Mouse (Mus musculus): Measurements from ENCODE around the gene Eng. TPM values are rescaled to one million over a fixed set of nuclear protein-coding genes. Genes with fewer than 3 reads are reported as not detected.
A peak's percentile ranks its signal among the peaks of the same experiment; 100 is the strongest.

The Eng gene
- polyA plus RNA-seq, 1 experiment from 2014 or later: 29.0 TPM

DNA sequence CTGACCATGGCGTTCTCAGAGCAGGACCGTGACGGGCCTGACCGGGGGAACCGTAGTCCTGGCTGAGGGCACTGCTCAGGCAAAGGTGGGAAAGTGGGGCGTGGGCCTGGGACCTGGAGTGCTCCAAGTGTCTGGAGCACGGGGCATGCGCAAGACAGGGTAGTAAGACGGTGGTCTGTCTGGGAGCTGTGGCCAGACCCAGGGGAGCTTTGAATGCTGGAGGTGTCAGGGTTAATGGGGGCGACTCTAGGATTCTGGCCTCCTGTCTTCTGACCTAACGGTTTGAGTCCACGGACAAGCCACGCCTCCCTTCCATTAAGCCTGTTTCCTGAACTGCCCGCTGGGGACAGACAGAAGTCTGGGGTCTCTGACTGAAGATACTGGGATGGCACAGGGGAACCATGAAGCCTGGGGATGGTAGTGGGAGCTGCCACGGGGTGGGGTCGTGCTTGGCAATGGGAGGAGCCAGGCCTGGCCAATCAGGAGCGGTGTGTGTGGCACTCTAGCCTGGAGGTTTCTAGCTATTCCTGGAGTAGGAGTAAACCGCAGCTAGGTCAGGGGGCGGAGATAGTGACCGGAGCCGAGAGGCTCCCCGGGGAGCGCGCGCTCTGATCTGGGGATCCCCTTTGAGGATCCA lies 38.1 kb upstream of the Eng start:
- peak; percentile 22; the same call in 1 of the 2 replicates for ATAC-seq (ENCODE audit: low FRiP score)

DNA sequence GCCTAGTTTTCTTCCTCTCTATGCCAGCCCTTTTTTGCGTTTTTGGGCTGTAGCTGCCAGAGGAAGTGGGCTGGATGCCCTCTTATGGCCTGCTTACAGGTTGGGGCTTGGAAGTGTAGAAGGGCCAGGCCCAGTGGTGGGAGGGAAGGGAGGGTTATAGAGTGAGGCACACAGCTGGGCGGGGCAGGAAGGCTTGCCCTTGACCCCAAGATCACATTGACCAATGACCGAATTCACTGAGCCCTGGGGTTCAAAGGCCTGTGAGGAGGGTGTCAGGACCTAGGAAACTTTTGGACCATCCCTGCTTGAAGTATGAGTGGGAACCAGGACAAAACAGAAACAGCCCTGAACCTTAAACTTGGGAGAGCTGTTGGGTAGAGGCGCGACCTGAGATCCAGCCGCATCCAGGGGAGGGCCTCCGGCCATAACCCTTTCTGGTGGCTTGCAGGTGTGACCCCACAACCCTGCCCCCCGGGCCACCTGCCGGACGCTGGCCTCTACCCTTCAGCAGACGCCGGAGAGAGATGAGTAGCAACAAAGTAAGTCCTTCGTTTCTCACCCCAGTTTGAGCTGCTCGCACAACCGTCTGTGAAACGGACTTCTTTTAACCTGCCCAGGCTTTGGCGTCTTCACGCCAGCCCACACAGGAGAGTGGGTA lies 37.5 kb upstream of the Eng start:
- 39% methylated on average over 18 of the region's 18 CpGs for WGBS

More for the DNA sequence above, 38.1 kb upstream of the Eng start:
- H3K4me2 ChIP-seq: peak overlapping the region; percentile 89
- H3K27me3 ChIP-seq: peaks cover 19% of the 10 kb centered on the region; the same call in 1 of the 2 replicates
- no peak overlapping the region for H3K27ac ChIP-seq
- H3K4me3 ChIP-seq: peak overlapping the region; percentile 76
- H3K36me3 ChIP-seq: peaks cover 6% of the 10 kb centered on the region
- 10% methylated on average over 25 of the region's 25 CpGs for WGBS
- peak overlapping the region; percentile 46; the same call in 1 of the 2 replicates for H3K9ac ChIP-seq
- H3K9me3 ChIP-seq: no peaks in the 10 kb centered on the region
- peaks cover 34% of the 10 kb centered on the region for H3K4me1 ChIP-seq (replicated peaks)

DNA sequence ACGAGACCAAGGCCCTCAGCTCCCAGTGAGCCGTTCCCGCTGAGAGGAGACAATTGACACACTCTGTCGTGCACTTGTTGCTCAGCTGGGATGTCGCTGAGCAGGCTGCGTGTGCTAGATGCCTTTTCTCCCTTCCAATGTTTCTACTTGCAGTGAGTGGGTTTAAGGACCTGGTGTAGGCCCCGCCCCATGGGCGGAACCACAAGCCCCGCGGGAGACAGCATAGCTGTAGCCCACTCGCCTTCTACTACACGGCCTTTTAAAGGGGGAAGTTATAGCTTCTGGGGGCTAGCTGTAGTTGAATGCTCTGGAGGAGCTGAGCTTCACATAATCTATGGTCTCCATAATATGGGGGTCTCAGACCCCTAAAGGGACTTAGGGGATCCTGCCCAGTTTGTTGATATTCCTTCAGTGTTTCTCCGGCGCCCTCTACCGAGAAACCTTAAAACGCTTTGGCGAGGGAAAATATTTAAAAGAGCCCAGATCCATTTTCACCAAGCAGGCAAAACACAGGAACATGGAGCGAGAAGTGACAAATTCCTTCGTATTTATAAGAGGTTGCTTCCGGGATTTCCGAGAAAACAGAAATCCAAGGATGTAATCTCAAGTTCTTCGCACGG lies 35.7 kb upstream of the Eng start:
- Histone ChIP-seq H3K27me3 (peaks cover 17% of the 10 kb centered on the region; the same call in 1 of the 2 replicates), H3K27ac (no peak overlapping the region), H3K9ac (no peak overlapping the region), H3K36me3 (peaks cover 20% of the 10 kb centered on the region), H3K4me1 (replicated peaks) (peaks cover 34% of the 10 kb centered on the region), H3K4me2 (peak overlapping the region; percentile 43), H3K9me3 (no peaks in the 10 kb centered on the region), H3K4me3 (peak overlapping the region; percentile 20; the same call in 1 of the 2 replicates)
- ATAC-seq (ENCODE audit: low FRiP score): no peak
- 18% methylated on average over 23 of the region's 23 CpGs for WGBS

More for the DNA sequence above, 37.5 kb upstream of the Eng start:
- Histone ChIP-seq H3K27me3 (peaks cover 19% of the 10 kb centered on the region; the same call in 1 of the 2 replicates), H3K4me3 (peak overlapping the region; percentile 76), H3K27ac (no peak overlapping the region), H3K4me2 (peak overlapping the region; percentile 89), H3K36me3 (peaks cover 9% of the 10 kb centered on the region), H3K4me1 (replicated peaks) (peaks cover 34% of the 10 kb centered on the region), H3K9ac (peak overlapping the region; percentile 46; the same call in 1 of the 2 replicates), H3K9me3 (no peaks in the 10 kb centered on the region)
- no peak for ATAC-seq (ENCODE audit: low FRiP score)

DNA sequence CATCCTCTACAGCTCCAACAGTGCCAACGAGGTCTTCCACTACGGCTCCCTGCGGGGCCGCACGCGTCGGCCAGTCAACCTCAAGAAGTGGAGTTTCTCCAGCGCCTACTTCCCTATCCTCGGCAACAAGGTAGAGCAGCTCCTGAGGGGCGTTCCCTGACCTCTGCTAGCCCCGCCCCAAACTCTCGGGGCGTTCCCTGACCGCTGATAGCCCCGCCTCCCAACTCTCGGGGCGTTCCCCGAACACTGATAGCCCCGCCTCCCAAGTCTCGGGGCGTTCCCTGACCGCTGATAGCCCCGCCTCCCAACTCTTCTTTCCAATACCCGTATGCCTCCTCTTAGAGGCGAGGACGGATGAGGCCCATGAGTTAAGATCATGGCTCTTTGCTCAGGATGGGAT lies 34.1 kb upstream of the Eng start:
- no peak overlapping the region for H3K4me3 ChIP-seq
- peaks cover 20% of the 10 kb centered on the region for H3K36me3 ChIP-seq
- no peak overlapping the region for H3K4me2 ChIP-seq
- ATAC-seq (ENCODE audit: low FRiP score): no peak
- H3K27me3 ChIP-seq: peaks cover 12% of the 10 kb centered on the region; the same call in 1 of the 2 replicates
- no peaks in the 10 kb centered on the region for H3K9me3 ChIP-seq
- no peak overlapping the region for H3K9ac ChIP-seq
- no peak overlapping the region for H3K27ac ChIP-seq
- H3K4me1 ChIP-seq (replicated peaks): peaks cover 28% of the 10 kb centered on the region
- WGBS: 69% methylated on average over 26 of the region's 26 CpGs

DNA sequence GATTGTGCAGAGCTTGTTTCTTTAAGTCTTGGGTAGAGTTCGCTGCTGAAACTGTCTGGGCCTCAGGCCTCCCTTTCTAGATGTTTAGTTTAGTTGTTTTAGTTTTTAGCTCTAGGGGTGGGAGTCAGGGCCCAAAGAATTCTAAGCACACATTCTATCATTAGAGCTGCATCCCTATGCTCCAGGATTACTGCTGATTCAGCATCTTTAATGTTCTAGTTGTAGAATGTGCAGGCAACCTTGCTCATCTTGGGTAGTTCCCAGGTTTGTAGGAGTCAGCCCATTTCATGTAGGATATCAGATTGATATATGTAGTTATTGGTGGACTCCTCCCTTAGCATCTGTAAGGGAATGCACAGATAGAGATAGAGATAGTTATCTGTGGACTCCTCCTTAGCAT lies 29.3 kb upstream of the Eng start:
- Histone ChIP-seq H3K27me3 (no peaks in the 10 kb centered on the region), H3K4me2 (no peak overlapping the region), H3K4me3 (no peak overlapping the region), H3K9ac (no peak overlapping the region), H3K27ac (no peak overlapping the region), H3K36me3 (peaks cover 23% of the 10 kb centered on the region), H3K9me3 (no peaks in the 10 kb centered on the region), H3K4me1 (replicated peaks) (peaks cover 43% of the 10 kb centered on the region)
- ATAC-seq (ENCODE audit: low FRiP score): no peak
- WGBS: 82% methylated on average over 1 of the region's 1 CpGs

DNA sequence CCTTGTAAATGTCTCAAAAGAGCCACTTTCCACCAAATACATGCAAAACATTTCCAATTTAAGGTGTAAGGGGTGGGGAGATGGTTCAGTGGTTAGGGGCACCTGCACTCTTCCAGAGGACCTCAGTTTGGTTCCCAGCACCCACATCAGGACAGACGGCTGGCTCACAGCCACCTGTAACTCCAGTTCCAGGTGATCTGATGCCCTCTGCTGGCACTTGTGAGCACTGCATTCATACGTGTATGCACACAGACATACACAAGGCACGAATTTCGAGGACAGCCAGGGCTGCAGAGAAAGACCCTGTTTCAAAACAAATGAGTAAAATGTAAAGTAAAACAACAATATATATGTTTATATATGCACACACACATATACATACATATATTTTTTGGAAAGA lies 28.8 kb upstream of the Eng start:
- 89% methylated on average over 4 of the region's 4 CpGs for WGBS
- Histone ChIP-seq H3K27me3 (no peaks in the 10 kb centered on the region), H3K4me2 (no peak overlapping the region), H3K9me3 (no peaks in the 10 kb centered on the region), H3K9ac (no peak overlapping the region), H3K4me1 (replicated peaks) (peaks cover 44% of the 10 kb centered on the region), H3K27ac (no peak overlapping the region), H3K4me3 (no peak overlapping the region), H3K36me3 (peaks cover 19% of the 10 kb centered on the region)
- ATAC-seq (ENCODE audit: low FRiP score): no peak

DNA sequence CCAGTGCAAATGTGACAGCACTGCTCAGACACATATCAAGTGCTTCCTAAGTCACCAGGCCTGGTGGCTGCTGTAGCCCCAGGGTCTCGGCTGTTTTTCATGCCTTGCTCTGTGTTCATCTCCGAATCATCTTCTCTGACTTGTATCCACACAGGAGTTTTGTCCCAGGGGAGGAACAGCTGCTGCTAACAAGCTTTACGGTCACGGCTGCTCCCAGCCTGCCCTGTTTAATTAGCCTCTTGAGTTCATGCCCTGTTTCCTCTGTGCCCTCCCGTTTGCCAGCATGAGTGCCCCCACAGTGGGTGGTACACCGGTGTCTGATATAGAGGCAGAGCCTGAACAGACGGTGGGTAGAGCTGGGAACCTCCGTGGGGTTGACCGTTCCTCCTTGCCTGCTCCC lies 28.3 kb upstream of the Eng start:
- Histone ChIP-seq H3K4me1 (replicated peaks) (peaks cover 44% of the 10 kb centered on the region), H3K27me3 (no peaks in the 10 kb centered on the region), H3K4me2 (no peak overlapping the region), H3K9ac (no peak overlapping the region), H3K36me3 (peaks cover 19% of the 10 kb centered on the region), H3K4me3 (no peak overlapping the region), H3K9me3 (no peaks in the 10 kb centered on the region), H3K27ac (no peak overlapping the region)
- WGBS: 60% methylated on average over 9 of the region's 9 CpGs
- no peak for ATAC-seq (ENCODE audit: low FRiP score)

DNA sequence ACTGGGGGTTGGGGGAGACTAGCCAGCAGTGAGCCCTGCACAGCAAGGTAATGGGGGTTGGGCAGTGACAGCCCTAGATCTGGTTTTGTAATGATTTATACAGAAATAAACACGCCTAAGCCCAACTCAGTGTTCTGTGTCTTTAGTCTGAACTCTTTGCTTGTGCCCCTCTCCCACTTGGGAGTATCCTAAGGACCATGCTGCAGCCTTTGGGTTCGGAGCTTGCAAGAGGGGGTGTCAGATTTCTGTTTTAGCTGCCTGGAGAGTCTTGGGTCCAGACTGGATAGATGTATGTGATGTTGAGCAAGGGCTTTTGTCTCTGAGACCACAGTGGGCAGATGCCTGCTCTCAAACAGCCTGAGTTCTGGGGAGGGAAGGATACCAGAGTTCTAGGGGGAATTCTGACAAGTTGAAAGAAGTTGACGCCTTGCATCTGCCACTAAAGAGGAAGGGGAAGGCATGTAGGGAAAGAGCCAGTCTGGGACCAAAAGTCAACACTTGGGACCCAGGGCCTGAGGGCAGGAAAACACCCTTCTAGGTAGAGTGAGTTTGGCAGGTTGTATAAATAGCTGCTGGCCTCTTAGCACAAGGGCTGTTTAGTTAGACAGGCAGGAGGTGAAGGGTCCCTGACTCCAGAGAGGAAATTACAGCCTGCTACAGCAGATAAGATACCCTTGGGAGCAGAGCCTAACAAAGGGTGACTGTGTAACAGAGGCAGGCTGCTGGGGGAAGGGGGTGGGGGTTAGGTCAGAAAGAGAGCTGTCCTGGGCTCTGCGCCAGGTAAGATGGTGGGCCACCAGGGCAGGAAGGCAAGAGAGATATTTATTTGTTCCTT lies 25.5 kb upstream of the Eng start:
- Histone ChIP-seq H3K27ac (peak overlapping the region; percentile 62), H3K9ac (peak overlapping the region; percentile 51), H3K4me2 (no peak overlapping the region), H3K4me3 (no peak overlapping the region), H3K36me3 (peaks cover 3% of the 10 kb centered on the region; the same call in 1 of the 2 replicates), H3K9me3 (no peaks in the 10 kb centered on the region), H3K4me1 (replicated peaks) (peaks cover 60% of the 10 kb centered on the region), H3K27me3 (no peaks in the 10 kb centered on the region)
- peak; percentile 26; the same call in 1 of the 2 replicates for ATAC-seq (ENCODE audit: low FRiP score)
- 43% methylated on average over 4 of the region's 4 CpGs for WGBS

DNA sequence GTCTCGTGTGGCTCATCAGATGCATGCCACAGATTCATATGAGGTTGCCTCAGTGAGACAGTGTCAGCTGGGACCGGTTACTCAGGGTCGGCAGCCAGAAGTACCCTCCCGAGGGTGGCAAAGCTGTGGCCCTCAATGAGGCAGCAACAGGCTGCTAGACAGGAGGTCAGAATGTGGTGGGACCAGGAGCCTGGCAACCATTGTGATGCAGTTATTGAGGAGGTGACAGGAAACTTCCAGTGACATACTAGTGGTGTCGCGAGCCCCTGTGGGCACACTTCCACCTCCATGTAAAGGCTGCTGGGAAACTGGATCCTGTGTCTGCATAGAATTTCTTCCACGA lies 24.9 kb upstream of the Eng start, which contains the start of gene Ak1:
TSS of gene Ak1 (plus strand) at position 242 of the 343 bp plus-strand sequence.
- peak within 1 kb of the TSS; percentile 62 for H3K27ac ChIP-seq
- H3K9me3 ChIP-seq: no peaks in the 10 kb centered on the region
- H3K27me3 ChIP-seq: no peaks in the 10 kb centered on the region
- WGBS: 37% methylated on average over 7 of the region's 7 CpGs
- H3K36me3 ChIP-seq: peaks cover 3% of the 10 kb centered on the region; the same call in 1 of the 2 replicates
- H3K4me2 ChIP-seq: no peak within 1 kb of the TSS
- ATAC-seq (ENCODE audit: low FRiP score): no peak
- H3K4me3 ChIP-seq: no peak within 1 kb of the TSS
- H3K4me1 ChIP-seq (replicated peaks): peaks cover 66% of the 10 kb centered on the region
- peak within 1 kb of the TSS; percentile 51 for H3K9ac ChIP-seq

DNA sequence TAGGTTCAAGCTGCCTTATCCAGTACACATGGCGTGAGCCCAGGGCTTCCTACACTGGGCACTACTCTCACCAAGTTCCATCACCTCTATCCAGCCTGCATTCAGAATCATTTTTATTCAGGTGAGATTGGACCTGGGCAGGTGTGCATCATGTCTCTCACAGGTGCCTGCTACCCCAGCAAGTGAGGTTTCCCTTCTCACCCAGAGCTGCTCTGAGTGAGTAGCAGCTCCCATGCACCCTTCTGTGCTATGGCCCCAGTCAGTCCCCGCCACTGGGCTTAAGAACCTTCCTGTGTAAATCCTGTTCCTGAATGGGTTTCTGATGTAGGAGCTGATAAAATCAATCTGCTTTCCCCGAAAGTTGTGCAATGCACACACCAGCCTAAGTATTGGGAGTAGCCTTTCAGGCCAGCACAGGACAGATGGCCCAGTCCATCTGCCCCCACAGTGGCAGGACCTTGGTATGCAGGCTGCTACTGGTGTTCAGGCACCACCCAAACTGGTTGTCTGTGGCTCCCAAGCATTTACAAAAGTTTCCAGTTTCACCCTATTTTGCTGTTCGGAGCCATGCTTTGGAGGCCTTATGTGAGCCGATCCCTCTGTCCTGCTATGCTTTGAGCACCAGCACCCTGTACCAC lies 22.2 kb upstream of the Eng start:
- no peak overlapping the region for H3K9ac ChIP-seq
- no peak for ATAC-seq (ENCODE audit: low FRiP score)

DNA sequence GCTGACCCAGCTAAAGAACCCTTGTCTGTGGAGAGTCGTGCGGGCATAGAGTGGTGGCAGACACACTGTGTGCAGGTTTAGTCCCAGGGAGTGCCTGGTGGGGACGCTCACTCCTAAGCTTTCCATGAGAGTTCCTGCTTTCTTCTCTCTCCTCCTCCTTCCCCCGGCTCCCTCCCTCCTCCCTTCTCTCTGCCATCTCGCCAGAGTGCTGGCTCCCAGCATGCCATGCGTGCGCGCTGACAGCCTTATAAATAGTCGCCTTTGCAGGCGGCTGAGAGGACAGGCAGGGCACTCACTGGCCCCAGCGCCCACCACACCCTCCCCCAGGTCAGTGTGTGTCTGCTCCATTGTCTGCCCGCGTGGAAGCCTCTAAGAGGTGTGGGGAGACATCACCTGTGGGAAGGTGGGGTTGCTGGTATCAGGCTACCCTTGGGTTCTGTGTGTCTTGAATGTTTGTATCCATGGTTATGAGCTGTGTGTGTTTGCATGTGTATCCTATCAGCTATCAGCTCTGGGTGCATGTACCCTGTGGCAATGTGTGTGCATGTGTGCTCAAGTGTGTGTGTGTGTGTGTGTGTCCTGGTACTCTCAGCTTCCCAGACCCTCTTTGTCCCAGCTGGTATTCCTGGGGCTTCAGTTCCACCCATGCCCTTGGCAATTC lies 21.1 kb upstream of the Eng start:
- Histone ChIP-seq H3K9ac (peak overlapping the region; percentile 75), H3K4me1 (replicated peaks) (peaks cover 77% of the 10 kb centered on the region), H3K36me3 (no peaks in the 10 kb centered on the region), H3K27me3 (no peaks in the 10 kb centered on the region), H3K4me2 (peak overlapping the region; percentile 59), H3K27ac (peak overlapping the region; percentile 93), H3K4me3 (peak overlapping the region; percentile 39), H3K9me3 (no peaks in the 10 kb centered on the region)
- peak; percentile 70 for ATAC-seq (ENCODE audit: low FRiP score)
- 2% methylated on average over 13 of the region's 13 CpGs for WGBS

More for the DNA sequence above, 22.2 kb upstream of the Eng start:
- H3K36me3 ChIP-seq: no peaks in the 10 kb centered on the region
- no peak overlapping the region for H3K4me3 ChIP-seq
- 0 out of 2 replicates have a peak overlapping the region, but pooled peaks have one; percentile 93 for H3K27ac ChIP-seq
- H3K9me3 ChIP-seq: no peaks in the 10 kb centered on the region
- H3K27me3 ChIP-seq: no peaks in the 10 kb centered on the region
- WGBS: 86% methylated on average over 5 of the region's 5 CpGs
- peaks cover 79% of the 10 kb centered on the region for H3K4me1 ChIP-seq (replicated peaks)
- no peak overlapping the region for H3K4me2 ChIP-seq

Data from hindbrain, embryonic 13.5 days (tissue).